Mouse (Mus musculus) embryo, embryonic 10.5 days (tissue): ENCODE measurements at regions not wholly inside any gene's neighbourhood (a gene's known extent, or its start where the extent isn't known, plus 50 kb on each side); places are given as distances from the start of the nearest gene placed in this dataset.

Experiments
- DNase-seq: peaks from one replicate; pipeline ENCODE4 v3.0.0-alpha.2; 2015; ENCODE audit warnings: low spot score

- DNase-seq = no peak
Measured at GRCm38 (mm10) chr9:115547625-115548325, 237.6 kb upstream of the Stt3b start.

GRCm38 (mm10) chr9:115548722-115549349 is 238.6 kb upstream of the Stt3b start:
- DNase-seq = no peak

- DNase-seq = no peak
Measured at GRCm38 (mm10) chr9:115551080-115551479, 240.9 kb upstream of the Stt3b start.

- no peak for DNase-seq
Measured at GRCm38 (mm10) chr9:115551501-115551900, 241.3 kb upstream of the Stt3b start.

- DNase-seq = no peak
Measured at GRCm38 (mm10) chr9:115558131-115558530, 247.9 kb upstream of the Stt3b start.

GRCm38 (mm10) chr9:115559521-115559920 is 249.3 kb upstream of the Stt3b start:
- DNase-seq = no peak

GRCm38 (mm10) chr9:115561207-115561606 is 251.0 kb upstream of the Stt3b start:
- no peak for DNase-seq

GRCm38 (mm10) chr9:115562783-115563182 is 252.6 kb upstream of the Stt3b start:
- DNase-seq = no peak

GRCm38 (mm10) chr9:115564366-115564765 is 254.1 kb upstream of the Stt3b start:
- no peak for DNase-seq

- peak; percentile 15 for DNase-seq
Measured at GRCm38 (mm10) chr9:115568693-115569334, 258.6 kb upstream of the Stt3b start.

- DNase-seq = no peak
Measured at GRCm38 (mm10) chr9:115570998-115571397, 260.8 kb upstream of the Stt3b start.

- no peak for DNase-seq
Measured at GRCm38 (mm10) chr9:115581116-115581515, 270.9 kb upstream of the Stt3b start.

- no peak for DNase-seq
Measured at GRCm38 (mm10) chr9:115583548-115583947, 273.3 kb upstream of the Stt3b start.

GRCm38 (mm10) chr9:115584874-115585273 is 274.7 kb upstream of the Stt3b start:
- no peak for DNase-seq

- no peak for DNase-seq
Measured at GRCm38 (mm10) chr9:115592466-115592865, 282.2 kb upstream of the Stt3b start.

- DNase-seq = no peak
Measured at GRCm38 (mm10) chr9:115600228-115600627, 290.0 kb upstream of the Stt3b start.

- DNase-seq = no peak
Measured at GRCm38 (mm10) chr9:115600826-115601225, 290.6 kb upstream of the Stt3b start.

GRCm38 (mm10) chr9:115602772-115603171 is 292.6 kb upstream of the Stt3b start:
- DNase-seq = no peak

- DNase-seq = no peak
Measured at GRCm38 (mm10) chr9:115604450-115604849, 294.2 kb upstream of the Stt3b start.

- no peak for DNase-seq
Measured at GRCm38 (mm10) chr9:115604968-115605682, 294.9 kb upstream of the Stt3b start.

GRCm38 (mm10) chr9:115607961-115608360 is 297.7 kb upstream of the Stt3b start:
- DNase-seq = no peak

- DNase-seq = no peak
Measured at GRCm38 (mm10) chr9:115608377-115608776, 298.2 kb upstream of the Stt3b start.

GRCm38 (mm10) chr9:115609904-115610303 is 299.4 kb upstream of the Gadl1 start:
- DNase-seq = no peak
